Mouse (Mus musculus) forebrain, postnatal 0 days (tissue): ENCODE measurements around the gene Cnot6l. TPM values are rescaled to one million over a fixed set of nuclear protein-coding genes. Genes with fewer than 3 reads are reported as not detected.
A peak's percentile ranks its signal among the peaks of the same experiment; 100 is the strongest.

ENCODE experiments used
- ATAC-seq: fragments of 200-750 bp; cut with Nextera tagmentation; 2 replicates; pipeline ENCODE4 v1.8.0; 2017; ENCODE audit warnings: mild to moderate bottlenecking, moderate library complexity
- DNase-seq: peaks from one replicate; pipeline ENCODE4 v3.0.0-alpha.2; 2015
- H3K27ac ChIP-seq: fragments of 300-500 bp; sonication (generic); 2 replicates; pipeline ENCODE4 v1.5.1; 2014; ENCODE audit warnings: low read depth, mild to moderate bottlenecking, antibody characterized with exemption, low read length, moderate library complexity, mixed read lengths
- H3K27me3 ChIP-seq: fragments of 300-500 bp; sonication (generic); 2 replicates; pipeline ENCODE4 v1.6.1; 2014; ENCODE audit warnings: mild to moderate bottlenecking, low read length, mixed read lengths; ENCODE audit not compliant: insufficient read depth
- H3K36me3 ChIP-seq: fragments of 300-500 bp; sonication (generic); 2 replicates; pipeline ENCODE4 v1.6.1; 2014; ENCODE audit warnings: mild to moderate bottlenecking, moderate library complexity; ENCODE audit not compliant: insufficient read depth
- H3K4me1 ChIP-seq: fragments of 300-500 bp; sonication (generic); 2 replicates; pipeline ENCODE4 v1.6.1; 2014; ENCODE audit warnings: antibody characterized with exemption; ENCODE audit not compliant: insufficient read depth
- H3K4me2 ChIP-seq: fragments of 300-500 bp; sonication (generic); 2 replicates; pipeline ENCODE4 v1.6.1; 2014; ENCODE audit warnings: low read depth, mild to moderate bottlenecking, moderate library complexity
- H3K4me3 ChIP-seq: fragments of 300-500 bp; sonication (generic); 2 replicates; pipeline ENCODE4 v1.5.1; 2014; ENCODE audit warnings: low read depth, low read length, mixed read lengths
- H3K9ac ChIP-seq: fragments of 300-500 bp; sonication (generic); 2 replicates; pipeline ENCODE4 v1.6.1; 2014; ENCODE audit warnings: mild to moderate bottlenecking
- H3K9me3 ChIP-seq: fragments of 300-500 bp; sonication (generic); 2 replicates; pipeline ENCODE4 v1.6.1; 2016; ENCODE audit warnings: low read length
- CTCF ChIP-seq: sonication (generic); IDR thresholded peaks from 2 replicates; pipeline ENCODE4 v1.5.1; 2016; ENCODE audit warnings: antibody characterized with exemption, control low read depth, low read depth
- WGBS: fragments of 180-500 bp; shearing (Covaris S2); extraction: QIAGEN DNeasy Blood & Tissue Kit; methylation state at CpG from one replicate; pipeline ENCODE4 v1.1.7; 2014; 5-methylcytosine and 5-hydroxymethylcytosine counted together
- polyA plus RNA-seq: library from polyadenylated mRNA; unstranded; fragments of >200 nt; fragmentation: Nextera tagmentation; extraction: Ambion mirVana; gene quantifications from 2 replicates; pipeline ENCODE4 v1.2.1, GENCODE M21; 2015
- total RNA-seq: library from RNA; depleted of rRNA; stranded (reverse); fragments of >200 nt; gene quantifications from 2 replicates; pipeline ENCODE4 v1.2.3, GENCODE M21; 2014

Gene Cnot6l
- total and polyA plus RNA-seq, 2 experiments from 2014 or later: 16.2 to 24.0 TPM

DNA sequence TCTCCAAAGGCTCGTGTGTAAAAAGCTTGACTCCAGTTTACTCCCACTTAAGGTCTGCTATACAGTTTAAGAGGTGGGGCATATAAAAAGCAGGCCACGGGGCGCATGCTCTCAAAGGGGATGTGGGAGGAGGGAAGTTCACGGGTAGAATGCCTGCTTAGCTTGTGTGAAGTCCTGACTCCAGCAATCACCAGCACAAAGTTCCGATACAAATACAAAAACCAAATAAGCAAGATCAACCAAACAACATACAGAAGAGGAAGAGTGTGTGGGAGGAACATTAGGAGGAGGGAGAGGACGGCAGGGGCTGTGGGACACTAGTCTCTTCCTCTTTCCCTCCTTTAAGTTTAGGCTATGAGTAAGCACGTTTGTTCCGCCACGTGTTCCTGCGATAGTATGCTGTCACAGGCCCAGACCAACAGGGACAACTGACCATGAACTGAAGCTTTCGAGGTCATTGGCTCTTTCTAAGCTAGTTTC, 12.9 kb upstream of the Cnot6l start:
- Histone ChIP-seq H3K27ac (no peak overlapping the region), H3K9ac (no peak overlapping the region), H3K4me1 (no peaks in the 10 kb centered on the region), H3K4me3 (no peak overlapping the region), H3K9me3 (no peaks in the 10 kb centered on the region), H3K4me2 (no peak overlapping the region), H3K36me3 (no peaks in the 10 kb centered on the region), H3K27me3 (no peaks in the 10 kb centered on the region)
- TF ChIP-seq CTCF: no peak
- 77% methylated on average over 11 of the region's 11 CpGs for WGBS
- DNase-seq (no peak), ATAC-seq (no peak)

DNA sequence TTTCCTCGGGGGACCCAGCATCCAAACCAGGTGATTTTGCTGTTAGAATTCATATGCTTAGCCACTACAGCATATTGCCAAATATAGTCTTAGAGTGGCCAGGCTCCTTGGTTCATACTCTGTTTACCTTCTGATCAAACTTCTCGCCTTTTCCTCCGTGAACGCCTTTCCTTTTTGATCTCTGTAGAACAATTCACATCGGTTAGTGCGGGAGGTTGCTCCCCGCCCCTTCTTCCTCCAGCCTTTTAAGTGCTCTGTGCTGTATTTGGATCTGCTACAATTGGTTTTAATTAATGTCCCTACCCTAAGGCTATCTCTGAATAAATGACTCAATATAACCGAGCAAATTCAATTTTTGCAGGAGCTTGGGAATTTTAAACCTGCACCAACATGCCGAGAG, 12.2 kb upstream of the Cnot6l start:
- 42% methylated on average over 9 of the region's 9 CpGs for WGBS
- Histone ChIP-seq H3K36me3 (no peaks in the 10 kb centered on the region), H3K4me2 (no peak overlapping the region), H3K27ac (no peak overlapping the region), H3K27me3 (no peaks in the 10 kb centered on the region), H3K4me1 (no peaks in the 10 kb centered on the region), H3K9me3 (no peaks in the 10 kb centered on the region), H3K4me3 (no peak overlapping the region), H3K9ac (no peak overlapping the region)
- DNase-seq (no peak), ATAC-seq (no peak)
- no peak for TF ChIP-seq CTCF

DNA sequence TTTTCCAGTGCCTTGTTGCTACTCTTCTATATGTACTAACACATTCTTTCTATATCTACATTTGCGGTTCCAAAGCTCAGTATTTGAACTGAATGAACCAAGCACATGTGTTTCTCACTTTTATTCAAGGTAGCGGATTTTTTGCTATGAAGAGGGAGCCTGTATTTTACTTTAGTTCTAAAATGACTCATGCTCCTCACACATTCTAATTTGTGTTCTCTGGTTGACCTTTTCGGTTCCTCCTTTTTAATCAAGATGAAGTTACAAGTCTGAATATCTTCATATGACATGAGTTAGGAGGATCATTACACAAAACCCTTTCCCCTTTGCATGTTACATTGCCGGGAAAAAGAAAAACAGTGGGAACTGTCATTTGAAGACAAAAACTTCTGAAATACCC, 7.8 kb upstream of the Cnot6l start:
- Histone ChIP-seq H3K4me3 (no peak overlapping the region), H3K4me1 (no peaks in the 10 kb centered on the region), H3K9me3 (no peaks in the 10 kb centered on the region), H3K4me2 (no peak overlapping the region), H3K9ac (no peak overlapping the region), H3K36me3 (no peaks in the 10 kb centered on the region), H3K27me3 (no peaks in the 10 kb centered on the region), H3K27ac (no peak overlapping the region)
- DNase-seq (no peak), ATAC-seq (no peak)
- TF ChIP-seq CTCF: no peak
- 92% methylated on average over 4 of the region's 4 CpGs for WGBS

DNA sequence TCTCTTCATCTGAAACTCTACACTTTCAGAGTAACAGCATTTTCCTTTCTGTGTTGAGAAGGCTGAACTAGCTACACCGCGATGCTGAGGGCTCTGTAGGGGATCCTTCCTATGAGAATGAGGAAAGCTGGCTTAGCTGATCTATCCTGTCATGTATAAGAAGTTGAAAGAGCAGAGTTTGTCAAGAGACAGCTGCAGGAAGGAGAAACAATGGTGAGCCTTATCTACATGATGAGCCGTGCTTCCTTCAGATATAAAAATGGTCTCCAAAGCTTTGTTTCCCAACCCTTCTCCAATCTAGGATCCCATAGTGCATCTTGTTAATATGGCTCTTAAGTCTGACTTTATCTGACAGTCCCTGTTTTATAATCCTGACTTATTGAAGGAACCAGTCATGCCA, 6.5 kb upstream of the Cnot6l start:
- no peaks in the 10 kb centered on the region for H3K36me3 ChIP-seq
- H3K4me1 ChIP-seq: no peaks in the 10 kb centered on the region
- no peak overlapping the region for H3K27ac ChIP-seq
- no peaks in the 10 kb centered on the region for H3K27me3 ChIP-seq
- H3K9ac ChIP-seq: no peak overlapping the region
- H3K4me2 ChIP-seq: no peak overlapping the region
- WGBS: 86% methylated on average over 3 of the region's 3 CpGs
- ATAC-seq (no peak), DNase-seq (no peak)
- TF ChIP-seq CTCF: no peak
- H3K4me3 ChIP-seq: no peak overlapping the region
- no peaks in the 10 kb centered on the region for H3K9me3 ChIP-seq

DNA sequence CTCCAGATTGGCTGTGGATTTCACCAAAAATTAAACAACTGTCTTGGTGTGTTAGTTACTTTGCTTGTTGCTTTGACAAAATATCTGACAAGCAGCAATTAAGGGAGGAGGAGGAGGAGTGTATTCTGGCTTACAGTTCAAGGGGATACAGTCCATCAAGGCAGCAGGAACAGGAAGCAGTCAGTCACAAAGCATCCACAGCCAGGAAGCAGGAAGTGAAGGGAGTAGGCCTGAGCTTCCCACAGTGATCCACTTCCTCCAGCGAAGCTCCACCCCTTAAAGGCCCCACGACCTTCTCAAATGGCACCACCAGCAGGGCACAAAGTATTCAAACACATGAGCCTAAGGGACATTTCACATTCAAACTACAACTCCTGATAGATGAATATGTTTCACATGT, 2.8 kb upstream of the Cnot6l start:
- Histone ChIP-seq H3K27me3 (no peaks in the 10 kb centered on the region), H3K4me3 (no peak overlapping the region), H3K4me1 (no peaks in the 10 kb centered on the region), H3K4me2 (no peak overlapping the region), H3K9me3 (no peaks in the 10 kb centered on the region), H3K9ac (no peak overlapping the region), H3K27ac (no peak overlapping the region), H3K36me3 (no peaks in the 10 kb centered on the region)
- ATAC-seq (no peak), DNase-seq (no peak)
- no peak for TF ChIP-seq CTCF
- WGBS: 81% methylated on average over 2 of the region's 2 CpGs

DNA sequence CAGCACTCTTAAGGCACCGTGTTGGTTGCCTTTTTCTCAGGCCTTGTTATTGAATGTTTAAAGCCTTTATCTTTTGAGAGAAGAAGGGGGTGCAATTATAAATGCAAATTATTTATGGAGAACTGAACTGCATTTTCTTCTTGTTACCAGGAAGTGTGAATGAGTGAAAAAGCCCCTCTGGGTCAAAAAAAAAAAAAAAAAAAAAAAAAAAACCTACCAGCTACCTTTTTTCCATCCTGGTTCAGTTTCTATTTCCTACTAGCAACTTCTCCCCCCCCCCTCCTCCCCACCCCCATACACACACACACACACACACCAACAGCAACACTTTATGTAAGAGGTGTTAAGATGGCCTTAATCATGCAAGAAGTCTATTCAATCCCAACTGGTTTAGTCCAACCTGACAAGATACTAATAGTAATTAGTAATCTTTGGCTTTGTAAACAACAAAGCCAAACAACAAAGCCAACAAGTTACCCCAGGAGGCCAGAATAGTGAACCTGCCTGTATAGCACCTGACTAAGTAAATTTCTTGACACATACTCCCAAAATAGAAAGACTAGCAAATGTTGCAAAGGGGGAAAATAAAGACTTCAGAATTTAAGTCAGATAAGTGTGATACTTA, 463 bp downstream of the Cnot6l start:
- Histone ChIP-seq H3K4me3 (peak overlapping the region; percentile 93), H3K36me3 (no peaks in the 10 kb centered on the region), H3K9me3 (no peaks in the 10 kb centered on the region), H3K27ac (peak overlapping the region; percentile 99), H3K4me1 (peaks cover 4% of the 10 kb centered on the region), H3K27me3 (no peaks in the 10 kb centered on the region), H3K4me2 (peak overlapping the region; percentile 72), H3K9ac (peak overlapping the region; percentile 97)
- no peak for TF ChIP-seq CTCF
- ATAC-seq: no peak
- WGBS: 0% methylated on average over 1 of the region's 1 CpGs
- no peak for DNase-seq

DNA sequence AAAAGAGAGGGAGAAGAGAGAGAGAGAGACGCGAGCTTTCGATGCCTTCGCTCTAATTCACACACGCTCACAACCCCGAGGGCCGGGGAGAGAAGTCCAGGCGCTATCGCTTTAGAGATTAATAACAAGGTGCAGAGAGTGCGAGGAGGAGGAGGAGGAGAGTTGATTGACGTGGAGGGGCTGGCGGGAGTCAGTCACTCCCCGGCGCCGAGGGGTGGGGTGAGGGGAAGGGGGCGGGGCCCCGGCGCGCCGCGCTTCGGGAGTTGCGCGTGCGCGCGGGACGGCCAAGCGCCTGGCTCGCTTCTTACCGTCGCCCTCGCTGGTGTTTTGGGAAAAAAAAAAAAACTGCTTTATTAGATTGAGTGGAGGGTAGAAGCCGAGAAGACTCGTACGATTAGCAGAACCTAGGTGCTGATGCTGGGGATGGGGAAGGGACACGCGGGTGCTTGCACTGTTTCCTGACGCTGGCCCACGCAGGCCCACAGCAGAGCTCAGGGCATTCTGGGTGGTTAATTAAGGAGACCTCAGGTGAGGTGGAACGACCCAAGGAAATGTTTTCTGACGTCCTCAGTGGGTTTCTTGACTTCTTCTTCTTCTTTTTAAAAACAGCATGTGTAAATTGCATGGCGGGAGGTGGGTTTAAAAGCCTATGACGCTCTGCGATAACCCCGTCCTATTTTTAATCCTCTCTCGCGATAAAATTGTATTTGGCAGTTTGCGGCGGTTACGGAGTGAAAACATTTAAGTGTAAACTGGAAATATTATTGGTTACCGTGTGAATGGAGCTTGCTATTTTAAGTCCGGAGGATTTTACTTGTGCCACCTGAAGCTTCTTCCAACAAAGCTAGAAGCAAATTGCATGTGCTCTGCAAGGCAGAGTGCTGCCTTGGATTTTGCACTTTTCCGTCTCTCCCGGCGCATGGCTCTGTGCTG, 1.3 kb downstream of the Cnot6l start:
- under 1% methylated on average over 56 of the region's 56 CpGs for WGBS
- peak overlapping the region; percentile 99 for H3K27ac ChIP-seq
- no peak for TF ChIP-seq CTCF

More for the DNA sequence above, 1.3 kb downstream of the Cnot6l start:
- H3K36me3 ChIP-seq: no peaks in the 10 kb centered on the region
- H3K27me3 ChIP-seq: no peaks in the 10 kb centered on the region
- H3K4me2 ChIP-seq: peak overlapping the region; percentile 72
- peak overlapping the region; percentile 93 for H3K4me3 ChIP-seq
- H3K4me1 ChIP-seq: peaks cover 4% of the 10 kb centered on the region
- H3K9ac ChIP-seq: peak overlapping the region; percentile 97
- DNase-seq: peak; percentile 94
- peak; percentile 86 for ATAC-seq
- H3K9me3 ChIP-seq: no peaks in the 10 kb centered on the region
